Mouse (Mus musculus): ENCODE data around the gene Lrrc7.

Lrrc7 gene

GRCm38 (mm10) chr3:158365801-158366200 is 196.2 kb downstream of the Lrrc7 start:
- no peak for DNase-seq (ENCODE audit: low read depth, low spot score)

GRCm38 (mm10) chr3:158362091-158362490 is 199.9 kb downstream of the Lrrc7 start:
- no peak for DNase-seq (ENCODE audit: low read depth, low spot score)

- DNase-seq (ENCODE audit: low read depth, low spot score): no peak
Observed at GRCm38 (mm10) chr3:158356706-158357105, 205.3 kb downstream of the Lrrc7 start.

GRCm38 (mm10) chr3:158356194-158356593 is 205.8 kb downstream of the Lrrc7 start:
- DNase-seq (ENCODE audit: low read depth, low spot score): no peak

GRCm38 (mm10) chr3:158340808-158341207 is 221.2 kb downstream of the Lrrc7 start:
- DNase-seq (ENCODE audit: low read depth, low spot score): no peak

GRCm38 (mm10) chr3:158330085-158330484 is 231.9 kb downstream of the Lrrc7 start:
- DNase-seq (ENCODE audit: low read depth, low spot score): no peak

GRCm38 (mm10) chr3:158310391-158310790 is 251.6 kb downstream of the Lrrc7 start:
- DNase-seq (ENCODE audit: low read depth, low spot score): no peak

GRCm38 (mm10) chr3:158307415-158307814 is 254.6 kb downstream of the Lrrc7 start:
- no peak for DNase-seq (ENCODE audit: low read depth, low spot score)

GRCm38 (mm10) chr3:158298732-158299131 is 263.3 kb downstream of the Lrrc7 start:
- DNase-seq (ENCODE audit: low read depth, low spot score): no peak

GRCm38 (mm10) chr3:158295041-158295440 is 267.0 kb downstream of the Lrrc7 start:
- no peak for DNase-seq (ENCODE audit: low read depth, low spot score)

- DNase-seq (ENCODE audit: low read depth, low spot score): no peak
Observed at GRCm38 (mm10) chr3:158284431-158284830, 277.6 kb downstream of the Lrrc7 start.

- DNase-seq (ENCODE audit: low read depth, low spot score): no peak
Observed at GRCm38 (mm10) chr3:158278631-158279030, 283.4 kb downstream of the Lrrc7 start.

- no peak for DNase-seq (ENCODE audit: low read depth, low spot score)
Observed at GRCm38 (mm10) chr3:158272700-158273099, 289.3 kb downstream of the Lrrc7 start.

GRCm38 (mm10) chr3:158270887-158271286 is 291.1 kb downstream of the Lrrc7 start:
- no peak for DNase-seq (ENCODE audit: low read depth, low spot score)

GRCm38 (mm10) chr3:158252576-158252975 is 309.4 kb downstream of the Lrrc7 start:
- no peak for DNase-seq (ENCODE audit: low read depth, low spot score)

GRCm38 (mm10) chr3:158247672-158248071 is 314.3 kb downstream of the Lrrc7 start:
- no peak for DNase-seq (ENCODE audit: low read depth, low spot score)

- DNase-seq (ENCODE audit: low read depth, low spot score): no peak
Observed at GRCm38 (mm10) chr3:158210657-158211056, 351.4 kb downstream of the Lrrc7 start.

- DNase-seq (ENCODE audit: low read depth, low spot score): peak; percentile 13
Observed at GRCm38 (mm10) chr3:158210026-158210425, 352.0 kb downstream of the Lrrc7 start.

- DNase-seq (ENCODE audit: low read depth, low spot score): no peak
Observed at GRCm38 (mm10) chr3:158207840-158208239, 354.2 kb downstream of the Lrrc7 start.

- no peak for DNase-seq (ENCODE audit: low read depth, low spot score)
Observed at GRCm38 (mm10) chr3:158202776-158203175, 359.2 kb downstream of the Lrrc7 start.

- DNase-seq (ENCODE audit: low read depth, low spot score): no peak
Observed at GRCm38 (mm10) chr3:158195426-158195825, 366.6 kb downstream of the Lrrc7 start.

GRCm38 (mm10) chr3:158193229-158193628 is 368.8 kb downstream of the Lrrc7 start:
- DNase-seq (ENCODE audit: low read depth, low spot score): no peak

GRCm38 (mm10) chr3:158174880-158175735 is 386.9 kb downstream of the Lrrc7 start:
- DNase-seq (ENCODE audit: low read depth, low spot score): no peak
